Mouse (Mus musculus) hindbrain, embryonic 11.5 days (tissue): ENCODE measurements around the gene Ppp1r15a. TPM values are rescaled to one million over a fixed set of nuclear protein-coding genes. Genes with fewer than 3 reads are reported as not detected.
A peak's percentile ranks its signal among the peaks of the same experiment; 100 is the strongest.
"Not testable (repeated sequence)": the region's sequence is repeated elsewhere in the genome, so short reads cannot be mapped to it uniquely, and the experiment has no call there.

Experiments
- ATAC-seq: fragments of 200-750 bp; cut with Nextera tagmentation; 2 replicates; pipeline ENCODE4 v1.8.0; 2017; ENCODE audit warnings: mild to moderate bottlenecking, moderate TSS enrichment, moderate library complexity; ENCODE audit not compliant: low FRiP score
- DNase-seq: peaks from one replicate; pipeline ENCODE4 v3.0.0-alpha.2; 2015; ENCODE audit warnings: low spot score
- H3K27ac ChIP-seq: fragments of 300-500 bp; sonication (generic); 2 replicates; pipeline ENCODE4 v1.5.1; 2014; ENCODE audit warnings: mild to moderate bottlenecking, low read depth, low read length
- H3K27me3 ChIP-seq: fragments of 300-500 bp; sonication (generic); 2 replicates; pipeline ENCODE4 v1.6.1; 2014; ENCODE audit warnings: mild to moderate bottlenecking, low read length, moderate library complexity, mixed read lengths; ENCODE audit not compliant: control insufficient read depth, insufficient read depth
- H3K36me3 ChIP-seq: fragments of 300-500 bp; sonication (generic); 2 replicates; pipeline ENCODE4 v1.6.1; 2014; ENCODE audit warnings: mild to moderate bottlenecking, low read length, moderate library complexity, mixed read lengths; ENCODE audit not compliant: control insufficient read depth, insufficient read depth
- H3K4me1 ChIP-seq: fragments of 300-500 bp; sonication (generic); replicated peaks from 2 replicates; pipeline ENCODE4 v1.6.1; 2014; ENCODE audit warnings: low read length, mixed read lengths; ENCODE audit not compliant: control insufficient read depth, insufficient read depth
- H3K4me2 ChIP-seq: fragments of 300-500 bp; sonication (generic); replicated peaks from 2 replicates; pipeline ENCODE4 v1.6.1; 2014; ENCODE audit warnings: mild to moderate bottlenecking, low read depth, low read length
- H3K4me3 ChIP-seq: fragments of 300-500 bp; sonication (generic); 2 replicates; pipeline ENCODE4 v1.5.1; 2014; ENCODE audit warnings: low read depth, low read length
- H3K9ac ChIP-seq: fragments of 300-500 bp; sonication (generic); 2 replicates; pipeline ENCODE4 v1.6.1; 2014; ENCODE audit warnings: low read depth, low read length
- H3K9me3 ChIP-seq: fragments of 300-500 bp; sonication (generic); 2 replicates; pipeline ENCODE4 v1.6.1; 2016; ENCODE audit warnings: low read length; ENCODE audit not compliant: control insufficient read depth
- WGBS: fragments of 180-500 bp; shearing (Covaris S2); extraction: QIAGEN DNeasy Blood & Tissue Kit; methylation state at CpG from one replicate; pipeline ENCODE4 v1.1.7; 2014; 5-methylcytosine and 5-hydroxymethylcytosine counted together
- polyA plus RNA-seq: library from polyadenylated mRNA; unstranded; fragments of >200 nt; fragmentation: Nextera tagmentation; extraction: Ambion mirVana; gene quantifications from 2 replicates; pipeline ENCODE4 v1.2.1, GENCODE M21; 2014

The Ppp1r15a gene
- polyA plus RNA-seq, 1 experiment from 2014 or later, result 15.1 TPM

- H3K27ac ChIP-seq, result no peak overlapping the region
These were observed 39.9 kb downstream of the Ppp1r15a start for GRCm38 (mm10) chr7:45486158-45486557.

DNA sequence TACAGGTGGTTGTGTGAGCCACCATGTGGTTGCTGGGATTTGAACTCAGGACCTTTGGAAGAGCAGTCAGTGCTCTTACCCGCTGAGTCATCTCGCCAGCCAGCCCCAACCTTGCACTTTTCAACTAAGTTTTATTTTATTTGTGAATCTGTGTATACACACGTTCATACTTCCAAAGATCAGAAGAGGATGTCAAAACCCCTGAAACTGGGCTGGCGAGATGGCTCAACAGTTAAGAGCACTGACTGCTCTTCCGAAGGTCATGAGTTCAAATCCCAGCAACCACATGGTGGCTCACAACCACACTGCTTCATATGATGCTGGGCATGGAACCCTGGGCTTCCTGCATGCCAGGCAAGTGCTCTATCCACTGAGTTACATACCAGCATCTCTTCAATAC is 41.1 kb downstream of the Ppp1r15a start:
- ATAC-seq, H3K36me3 ChIP-seq, H3K27ac ChIP-seq, H3K27me3 ChIP-seq, H3K9ac ChIP-seq, H3K4me2 ChIP-seq, H3K4me3 ChIP-seq, H3K9me3 ChIP-seq, DNase-seq, H3K4me1 ChIP-seq: not testable (repeated sequence)
- WGBS, result 94% methylated on average over 5 of the region's 5 CpGs

More at GRCm38 (mm10) chr7:45486158-45486557, 39.9 kb downstream of the Ppp1r15a start:
- Histone ChIP-seq H3K4me1 (no peaks in the 10 kb centered on the region), H3K36me3 (no peaks in the 10 kb centered on the region), H3K4me3 (no peak overlapping the region), H3K9me3 (no peaks in the 10 kb centered on the region), H3K27me3 (no peaks in the 10 kb centered on the region), H3K4me2 (no peak overlapping the region), H3K9ac (no peak overlapping the region)
- DNase-seq, result no peak
- no peak for ATAC-seq
- WGBS, result 77% methylated on average over 7 of the region's 7 CpGs

DNA sequence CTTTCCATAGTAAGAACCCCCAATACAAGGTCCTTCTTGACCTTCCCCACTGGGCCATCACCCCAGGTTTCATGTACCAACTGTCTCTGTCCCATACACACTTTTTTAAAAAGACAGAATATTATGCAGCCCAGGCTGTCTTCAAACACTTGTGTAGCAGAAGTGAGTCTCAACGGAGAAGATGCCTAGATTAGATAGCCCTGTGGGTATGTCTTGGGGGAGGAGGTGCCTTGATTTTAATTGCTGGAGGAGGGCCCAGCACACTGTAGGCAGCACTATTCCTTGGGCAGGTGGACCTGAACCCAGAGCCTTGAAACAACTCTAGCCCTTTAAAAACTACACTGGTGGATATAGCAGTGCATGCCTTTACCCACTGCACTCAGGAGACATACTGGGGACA is 43.9 kb downstream of the Ppp1r15a start:
- Histone ChIP-seq H3K27ac (no peak overlapping the region), H3K27me3 (no peaks in the 10 kb centered on the region), H3K9ac (no peak overlapping the region), H3K4me3 (no peak overlapping the region), H3K4me1 (no peaks in the 10 kb centered on the region), H3K4me2 (no peak overlapping the region), H3K36me3 (no peaks in the 10 kb centered on the region), H3K9me3 (no peaks in the 10 kb centered on the region)
- 89% methylated on average over 1 of the region's 1 CpGs for WGBS
- ATAC-seq (no peak), DNase-seq (no peak)

GRCm38 (mm10) chr7:45481374-45481927 is 44.6 kb downstream of the Ppp1r15a start, which contains the start of gene Tulp2:
Gene Tulp2 (plus strand): TSS chr7:45481877.
- H3K27me3 ChIP-seq, result no peaks in the 10 kb centered on the region
- H3K4me2 ChIP-seq, result no peak within 1 kb of the TSS
- peak; percentile 70 for DNase-seq
- H3K36me3 ChIP-seq, result no peaks in the 10 kb centered on the region
- H3K9me3 ChIP-seq, result no peaks in the 10 kb centered on the region
- ATAC-seq, result peak; percentile 71; the same call in 1 of the 2 replicates
- no peak within 1 kb of the TSS for H3K27ac ChIP-seq
- H3K4me1 ChIP-seq, result no peaks in the 10 kb centered on the region
- no peak within 1 kb of the TSS for H3K9ac ChIP-seq
- no peak within 1 kb of the TSS for H3K4me3 ChIP-seq
- WGBS, result 53% methylated on average over 15 of the region's 15 CpGs

DNA sequence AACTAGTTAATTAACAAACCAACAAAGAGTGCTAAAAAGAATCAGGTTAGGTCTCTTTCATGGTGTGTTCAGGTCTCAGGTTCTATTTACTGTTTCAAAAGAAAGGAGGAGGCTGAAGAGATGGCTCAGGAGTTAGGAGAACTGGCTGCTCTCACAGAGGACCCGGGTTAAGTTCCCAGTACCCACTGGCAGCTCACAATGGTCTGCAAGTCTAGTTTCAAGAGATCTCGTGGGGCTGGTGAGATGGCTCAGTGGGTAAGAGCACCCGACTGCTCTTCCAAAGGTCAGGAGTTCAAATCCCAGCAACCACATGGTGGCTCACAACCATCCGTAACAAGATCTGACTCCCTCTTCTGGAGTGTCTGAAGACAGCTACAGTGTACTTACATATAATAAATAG is 45.8 kb downstream of the Ppp1r15a start:
- WGBS, result 76% methylated on average over 3 of the region's 4 CpGs
- not testable (repeated sequence) for H3K27ac ChIP-seq

GRCm38 (mm10) chr7:45478774-45479173 is 47.3 kb downstream of the Ppp1r15a start:
- Histone ChIP-seq H3K4me1 (no peaks in the 10 kb centered on the region), H3K4me3 (no peak overlapping the region), H3K9me3 (no peaks in the 10 kb centered on the region), H3K36me3 (no peaks in the 10 kb centered on the region), H3K27ac (no peak overlapping the region), H3K4me2 (no peak overlapping the region), H3K27me3 (no peaks in the 10 kb centered on the region), H3K9ac (no peak overlapping the region)
- DNase-seq (no peak), ATAC-seq (no peak)
- 97% methylated on average over 7 of the region's 7 CpGs for WGBS

More for the DNA sequence above, 45.8 kb downstream of the Ppp1r15a start:
- H3K4me2 ChIP-seq, H3K9me3 ChIP-seq, H3K36me3 ChIP-seq, H3K4me1 ChIP-seq, H3K27me3 ChIP-seq, DNase-seq, ATAC-seq, H3K9ac ChIP-seq, H3K4me3 ChIP-seq: not testable (repeated sequence)

- H3K27me3 ChIP-seq, result no peaks in the 10 kb centered on the region
- 19% methylated on average over 3 of the region's 3 CpGs for WGBS
- H3K9ac ChIP-seq, result no peak overlapping the region
- ATAC-seq, result no peak
- DNase-seq, result peak; percentile 69
- H3K4me2 ChIP-seq, result no peak overlapping the region
- no peaks in the 10 kb centered on the region for H3K4me1 ChIP-seq
- no peaks in the 10 kb centered on the region for H3K9me3 ChIP-seq
- H3K36me3 ChIP-seq, result no peaks in the 10 kb centered on the region
- no peak overlapping the region for H3K4me3 ChIP-seq
- no peak overlapping the region for H3K27ac ChIP-seq
These were observed 49.1 kb downstream of the Ppp1r15a start for GRCm38 (mm10) chr7:45477003-45477402.

- Histone ChIP-seq H3K9ac (no peak overlapping the region), H3K4me2 (no peak overlapping the region), H3K27me3 (no peaks in the 10 kb centered on the region), H3K4me3 (no peak overlapping the region), H3K4me1 (no peaks in the 10 kb centered on the region), H3K9me3 (no peaks in the 10 kb centered on the region), H3K36me3 (no peaks in the 10 kb centered on the region), H3K27ac (no peak overlapping the region)
- 68% methylated on average over 1 of the region's 1 CpGs for WGBS
- DNase-seq (no peak), ATAC-seq (no peak)
These were observed 49.6 kb downstream of the Ppp1r15a start for GRCm38 (mm10) chr7:45476453-45476852.

DNA sequence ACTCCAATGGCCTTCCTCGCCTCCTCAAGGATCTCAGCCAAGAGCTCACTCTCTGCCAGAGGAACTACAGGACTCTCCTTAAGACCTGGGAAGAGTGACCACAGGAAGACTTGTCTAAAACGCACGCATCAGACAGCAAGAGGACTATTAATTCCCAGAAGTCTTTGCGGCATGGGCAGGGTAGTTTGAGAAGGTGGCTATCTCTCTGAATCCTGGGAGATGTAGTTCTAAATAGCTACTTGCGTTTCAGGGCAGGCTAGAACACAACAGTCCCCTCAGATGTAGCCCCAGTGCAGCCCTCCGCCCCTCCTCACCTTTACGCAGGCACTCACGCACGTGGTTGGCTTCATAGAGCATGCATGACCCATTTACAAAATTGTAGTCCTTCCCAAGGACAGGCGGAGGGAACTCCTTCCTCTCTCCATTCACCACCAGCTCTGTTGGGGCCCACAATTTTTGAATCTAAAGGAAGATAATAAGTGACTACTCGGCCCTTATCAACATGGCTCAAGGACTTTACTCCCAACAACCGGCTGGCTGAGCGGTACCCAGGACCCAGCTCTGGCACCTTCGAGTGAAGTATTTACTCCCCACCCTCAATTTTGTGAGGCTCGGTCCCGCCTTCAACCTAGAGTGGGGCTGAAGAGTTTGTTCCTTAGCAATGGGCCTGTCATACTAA is 50.6 kb downstream of the Ppp1r15a start:
- no peak for ATAC-seq
- H3K27me3 ChIP-seq, result no peaks in the 10 kb centered on the region
- H3K9ac ChIP-seq, result no peak overlapping the region
- DNase-seq, result no peak
- WGBS, result 72% methylated on average over 16 of the region's 16 CpGs
- H3K4me2 ChIP-seq, result no peak overlapping the region
- H3K4me1 ChIP-seq, result no peaks in the 10 kb centered on the region
- no peaks in the 10 kb centered on the region for H3K9me3 ChIP-seq
- no peak overlapping the region for H3K4me3 ChIP-seq
- H3K36me3 ChIP-seq, result no peaks in the 10 kb centered on the region
- H3K27ac ChIP-seq, result no peak overlapping the region
